Mouse (Mus musculus): ENCODE data around the gene Hykk. TPM values are rescaled to one million over a fixed set of nuclear protein-coding genes. Genes with fewer than 3 reads are reported as not detected.
"Not testable (repeated sequence)": the region's sequence is repeated elsewhere in the genome, so short reads cannot be mapped to it uniquely, and the experiment has no call there.

Hykk gene
- polyA plus RNA-seq, 1 experiment from 2014 or later = 5.3 TPM

DNA sequence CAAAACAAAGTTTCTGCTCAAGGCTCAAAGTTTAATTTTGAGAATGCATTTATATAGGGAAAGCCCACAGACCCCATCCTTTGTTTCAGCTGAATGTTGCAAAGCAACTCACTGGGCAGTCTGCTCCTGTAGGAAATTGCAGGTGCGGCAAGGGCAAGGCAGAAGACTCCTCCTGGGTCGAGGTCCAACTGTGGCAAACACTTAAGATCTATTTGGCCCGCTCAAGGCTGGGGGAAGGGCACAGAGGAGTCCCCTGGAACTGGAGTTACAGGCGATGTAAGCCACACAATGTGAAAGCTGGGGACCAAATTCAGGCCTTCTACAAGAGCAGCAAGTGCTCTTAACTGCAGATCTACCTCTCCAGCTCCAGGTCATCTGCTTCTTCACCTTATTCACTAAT, 2.9 kb downstream of the Hykk start:
- no peak for ATAC-seq (ENCODE audit: insufficient number of reproducible peaks, insufficient read depth, low FRiP score, low read depth)
- Histone ChIP-seq H3K9ac (replicated peaks; ENCODE audit: low read depth, low read length) (no peak overlapping the region), H3K36me3 (ENCODE audit: control insufficient read depth, insufficient read depth, low read length) (no peaks in the 10 kb centered on the region), H3K9me3 (ENCODE audit: control insufficient read depth, low read depth, low read length) (peaks cover 3% of the 10 kb centered on the region; the same call in 1 of the 2 replicates), H3K4me2 (replicated peaks; ENCODE audit: low read depth, low read length) (no peak overlapping the region), H3K4me1 (ENCODE audit: control insufficient read depth, insufficient read depth, low read length) (no peaks in the 10 kb centered on the region), H3K4me3 (ENCODE audit: low read depth, low read length) (no peak overlapping the region), H3K27me3 (ENCODE audit: control insufficient read depth, insufficient read depth, low read length) (no peaks in the 10 kb centered on the region), H3K27ac (ENCODE audit: low read length) (no peak overlapping the region)
- WGBS = 63% methylated on average over 4 of the region's 4 CpGs

DNA sequence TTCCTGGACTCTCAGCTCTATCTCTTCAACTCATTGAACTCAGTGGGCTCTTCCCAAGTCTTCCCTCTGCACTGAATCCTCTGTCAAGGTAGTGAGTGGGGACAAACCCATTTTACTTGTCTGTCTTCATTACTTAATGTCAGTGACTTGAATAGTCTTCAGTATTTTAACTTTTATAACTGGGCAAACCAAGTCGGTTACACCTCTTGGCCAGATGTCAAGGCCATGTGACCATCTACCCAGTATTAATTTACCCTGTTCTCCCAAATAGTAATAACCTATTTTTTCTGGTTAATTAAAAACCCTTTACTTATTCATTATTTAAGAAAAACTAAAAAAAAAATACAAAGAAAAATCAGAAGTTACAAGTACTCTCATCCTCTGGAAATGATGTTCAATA, 13.7 kb downstream of the Hykk start:
- Histone ChIP-seq H3K9me3 (ENCODE audit: control insufficient read depth, low read depth, low read length) (no peaks in the 10 kb centered on the region), H3K36me3 (ENCODE audit: control insufficient read depth, insufficient read depth, low read length) (no peaks in the 10 kb centered on the region), H3K9ac (replicated peaks; ENCODE audit: low read depth, low read length) (no peak overlapping the region), H3K4me3 (ENCODE audit: low read depth, low read length) (no peak overlapping the region), H3K27ac (ENCODE audit: low read length) (no peak overlapping the region), H3K4me1 (ENCODE audit: control insufficient read depth, insufficient read depth, low read length) (no peaks in the 10 kb centered on the region), H3K27me3 (ENCODE audit: control insufficient read depth, insufficient read depth, low read length) (no peaks in the 10 kb centered on the region), H3K4me2 (replicated peaks; ENCODE audit: low read depth, low read length) (no peak overlapping the region)
- no peak for ATAC-seq (ENCODE audit: insufficient number of reproducible peaks, insufficient read depth, low FRiP score, low read depth)
- WGBS = 87% methylated on average over 1 of the region's 1 CpGs

- no peaks in the 10 kb centered on the region for H3K9me3 ChIP-seq (ENCODE audit: control insufficient read depth, low read depth, low read length)
- no peak overlapping the region for H3K4me2 ChIP-seq (replicated peaks; ENCODE audit: low read depth, low read length)
- no peaks in the 10 kb centered on the region for H3K4me1 ChIP-seq (ENCODE audit: control insufficient read depth, insufficient read depth, low read length)
- no peak overlapping the region for H3K9ac ChIP-seq (replicated peaks; ENCODE audit: low read depth, low read length)
- ATAC-seq (ENCODE audit: insufficient number of reproducible peaks, insufficient read depth, low FRiP score, low read depth) = no peak
- H3K27me3 ChIP-seq (ENCODE audit: control insufficient read depth, insufficient read depth, low read length) = no peaks in the 10 kb centered on the region
- WGBS = 10% methylated on average over 1 of the region's 1 CpGs
- H3K27ac ChIP-seq (ENCODE audit: low read length) = no peak overlapping the region
- H3K36me3 ChIP-seq (ENCODE audit: control insufficient read depth, insufficient read depth, low read length) = no peaks in the 10 kb centered on the region
- no peak overlapping the region for H3K4me3 ChIP-seq (ENCODE audit: low read depth, low read length)
These were observed 14.7 kb downstream of the Hykk start for GRCm38 (mm10) chr9:54931765-54932164.

GRCm38 (mm10) chr9:54932379-54932778, 15.3 kb downstream of the Hykk start:
- Histone ChIP-seq H3K4me3 (ENCODE audit: low read depth, low read length) (no peak overlapping the region), H3K36me3 (ENCODE audit: control insufficient read depth, insufficient read depth, low read length) (no peaks in the 10 kb centered on the region), H3K4me2 (replicated peaks; ENCODE audit: low read depth, low read length) (no peak overlapping the region), H3K27ac (ENCODE audit: low read length) (no peak overlapping the region), H3K9me3 (ENCODE audit: control insufficient read depth, low read depth, low read length) (no peaks in the 10 kb centered on the region), H3K4me1 (ENCODE audit: control insufficient read depth, insufficient read depth, low read length) (no peaks in the 10 kb centered on the region), H3K9ac (replicated peaks; ENCODE audit: low read depth, low read length) (no peak overlapping the region), H3K27me3 (ENCODE audit: control insufficient read depth, insufficient read depth, low read length) (no peaks in the 10 kb centered on the region)
- ATAC-seq (ENCODE audit: insufficient number of reproducible peaks, insufficient read depth, low FRiP score, low read depth) = no peak
- WGBS = 72% methylated on average over 2 of the region's 2 CpGs

- H3K27me3 ChIP-seq (ENCODE audit: control insufficient read depth, insufficient read depth, low read length) = no peaks in the 10 kb centered on the region
- H3K9me3 ChIP-seq (ENCODE audit: control insufficient read depth, low read depth, low read length) = no peaks in the 10 kb centered on the region
- H3K4me3 ChIP-seq (ENCODE audit: low read depth, low read length) = no peak overlapping the region
- H3K4me1 ChIP-seq (ENCODE audit: control insufficient read depth, insufficient read depth, low read length) = no peaks in the 10 kb centered on the region
- ATAC-seq (ENCODE audit: insufficient number of reproducible peaks, insufficient read depth, low FRiP score, low read depth) = no peak
- H3K9ac ChIP-seq (replicated peaks; ENCODE audit: low read depth, low read length) = no peak overlapping the region
- 85% methylated on average over 4 of the region's 4 CpGs for WGBS
- no peak overlapping the region for H3K27ac ChIP-seq (ENCODE audit: low read length)
- H3K4me2 ChIP-seq (replicated peaks; ENCODE audit: low read depth, low read length) = no peak overlapping the region
- no peaks in the 10 kb centered on the region for H3K36me3 ChIP-seq (ENCODE audit: control insufficient read depth, insufficient read depth, low read length)
These were observed 25.0 kb downstream of the Hykk start for GRCm38 (mm10) chr9:54942071-54942470.

DNA sequence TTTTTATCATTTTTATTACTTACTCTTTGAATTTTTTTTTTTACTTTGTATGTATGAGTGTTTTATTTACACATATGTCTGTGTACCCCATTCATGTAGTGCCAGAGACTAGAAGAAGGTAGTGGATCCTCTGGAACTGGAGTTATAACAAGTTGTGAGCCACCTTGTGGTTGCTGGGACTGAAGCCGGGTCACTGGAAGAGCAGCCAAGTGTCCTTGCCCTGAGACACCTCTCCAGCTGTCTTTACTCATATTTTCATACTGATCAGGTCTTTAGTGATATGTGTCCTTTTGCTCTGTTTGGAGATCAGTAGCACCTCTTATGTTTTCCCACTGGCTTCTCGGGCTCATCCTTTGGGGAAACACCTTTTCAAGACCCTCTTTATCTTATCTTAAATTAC, 27.4 kb downstream of the Hykk start:
- no peak overlapping the region for H3K4me2 ChIP-seq (replicated peaks; ENCODE audit: low read depth, low read length)
- H3K4me1 ChIP-seq (ENCODE audit: control insufficient read depth, insufficient read depth, low read length) = no peaks in the 10 kb centered on the region
- no peaks in the 10 kb centered on the region for H3K27me3 ChIP-seq (ENCODE audit: control insufficient read depth, insufficient read depth, low read length)
- H3K9me3 ChIP-seq (ENCODE audit: control insufficient read depth, low read depth, low read length) = no peaks in the 10 kb centered on the region
- no peak overlapping the region for H3K27ac ChIP-seq (ENCODE audit: low read length)
- ATAC-seq (ENCODE audit: insufficient number of reproducible peaks, insufficient read depth, low FRiP score, low read depth) = no peak
- 71% methylated on average over 2 of the region's 2 CpGs for WGBS
- H3K4me3 ChIP-seq (ENCODE audit: low read depth, low read length) = no peak overlapping the region
- no peak overlapping the region for H3K9ac ChIP-seq (replicated peaks; ENCODE audit: low read depth, low read length)
- H3K36me3 ChIP-seq (ENCODE audit: control insufficient read depth, insufficient read depth, low read length) = no peaks in the 10 kb centered on the region

- Histone ChIP-seq H3K4me1 (ENCODE audit: control insufficient read depth, insufficient read depth, low read length) (peaks cover under 1% of the 10 kb centered on the region; the same call in 1 of the 2 replicates), H3K4me3 (ENCODE audit: low read depth, low read length) (no peak overlapping the region), H3K27ac (ENCODE audit: low read length) (no peak overlapping the region), H3K9ac (replicated peaks; ENCODE audit: low read depth, low read length) (no peak overlapping the region), H3K4me2 (replicated peaks; ENCODE audit: low read depth, low read length) (no peak overlapping the region), H3K36me3 (ENCODE audit: control insufficient read depth, insufficient read depth, low read length) (no peaks in the 10 kb centered on the region), H3K27me3 (ENCODE audit: control insufficient read depth, insufficient read depth, low read length) (no peaks in the 10 kb centered on the region), H3K9me3 (ENCODE audit: control insufficient read depth, low read depth, low read length) (no peaks in the 10 kb centered on the region)
- WGBS = 66% methylated on average over 16 of the region's 16 CpGs
- no peak for ATAC-seq (ENCODE audit: insufficient number of reproducible peaks, insufficient read depth, low FRiP score, low read depth)
These were observed 29.2 kb downstream of the Hykk start for GRCm38 (mm10) chr9:54946256-54946655.

DNA sequence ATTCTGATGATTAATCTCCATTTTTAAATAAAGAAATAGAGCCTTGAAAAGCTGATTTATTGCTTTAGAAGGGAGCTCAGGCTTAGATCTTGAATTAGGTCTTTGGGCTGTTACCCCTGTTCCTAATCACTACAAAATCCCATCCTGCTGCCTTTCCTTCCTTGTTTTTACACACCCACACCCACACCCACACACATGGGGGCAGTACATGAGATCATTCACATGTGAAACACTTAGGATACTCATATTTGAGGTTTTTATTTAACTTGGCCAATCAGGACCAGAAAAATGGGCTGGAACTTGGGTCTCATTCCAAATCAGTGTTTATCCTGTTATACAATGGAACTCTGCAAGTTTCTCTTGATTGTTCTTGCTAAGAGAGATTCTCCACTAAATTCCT, 32.4 kb downstream of the Hykk start:
- H3K4me3 ChIP-seq (ENCODE audit: low read depth, low read length) = no peak overlapping the region

DNA sequence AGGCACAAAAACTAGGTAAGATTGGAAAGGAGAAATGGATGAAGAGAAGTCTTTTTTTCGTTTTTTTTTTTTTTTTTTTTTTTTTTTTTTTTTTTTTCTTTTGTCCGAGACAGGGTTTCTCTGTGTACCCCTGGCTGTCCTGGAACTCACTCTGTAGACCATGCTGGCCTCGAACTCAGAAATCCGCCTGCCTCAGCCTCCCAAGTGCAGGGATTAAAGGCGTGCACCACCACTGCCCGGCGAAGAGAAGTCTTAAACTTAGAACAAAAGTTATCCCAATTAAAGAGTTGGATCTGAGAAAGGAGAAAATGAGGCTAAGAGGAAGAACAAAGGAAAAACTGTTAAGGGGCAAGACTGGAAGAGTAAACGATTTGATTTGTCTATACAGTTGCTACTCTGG, 33.1 kb downstream of the Hykk start:
- not testable (repeated sequence) for H3K9me3 ChIP-seq (ENCODE audit: control insufficient read depth, low read depth, low read length); ATAC-seq (ENCODE audit: insufficient number of reproducible peaks, insufficient read depth, low FRiP score, low read depth); H3K27me3 ChIP-seq (ENCODE audit: control insufficient read depth, insufficient read depth, low read length)
- peaks cover 12% of the 10 kb centered on the region; the same call in 1 of the 2 replicates for H3K4me1 ChIP-seq (ENCODE audit: control insufficient read depth, insufficient read depth, low read length)
- WGBS = 49% methylated on average over 8 of the region's 8 CpGs
- H3K36me3 ChIP-seq (ENCODE audit: control insufficient read depth, insufficient read depth, low read length) = peaks cover 17% of the 10 kb centered on the region
- H3K9ac ChIP-seq (replicated peaks; ENCODE audit: low read depth, low read length) = 0 out of 2 replicates have a peak overlapping the region, but pooled peaks have one; percentile 78
- H3K27ac ChIP-seq (ENCODE audit: low read length) = peak overlapping the region; percentile 91
- peak overlapping the region; percentile 81 for H3K4me3 ChIP-seq (ENCODE audit: low read depth, low read length)
- H3K4me2 ChIP-seq (replicated peaks; ENCODE audit: low read depth, low read length) = peak overlapping the region; percentile 78

More for the DNA sequence above, 32.4 kb downstream of the Hykk start:
- H3K36me3 ChIP-seq (ENCODE audit: control insufficient read depth, insufficient read depth, low read length) = peaks cover 14% of the 10 kb centered on the region
- peaks cover 12% of the 10 kb centered on the region; the same call in 1 of the 2 replicates for H3K4me1 ChIP-seq (ENCODE audit: control insufficient read depth, insufficient read depth, low read length)
- ATAC-seq (ENCODE audit: insufficient number of reproducible peaks, insufficient read depth, low FRiP score, low read depth) = no peak
- no peaks in the 10 kb centered on the region for H3K27me3 ChIP-seq (ENCODE audit: control insufficient read depth, insufficient read depth, low read length)
- H3K9me3 ChIP-seq (ENCODE audit: control insufficient read depth, low read depth, low read length) = no peaks in the 10 kb centered on the region
- no peak overlapping the region for H3K27ac ChIP-seq (ENCODE audit: low read length)
- H3K4me2 ChIP-seq (replicated peaks; ENCODE audit: low read depth, low read length) = no peak overlapping the region
- H3K9ac ChIP-seq (replicated peaks; ENCODE audit: low read depth, low read length) = no peak overlapping the region

Data from stomach, embryonic 14.5 days (tissue).